Mouse (Mus musculus) gastrocnemius, adult 8-10 months (tissue): ENCODE results near the gene Zbtb8a. TPM values are rescaled to one million over a fixed set of nuclear protein-coding genes. Genes with fewer than 3 reads are reported as not detected.
"Not testable (repeated sequence)": the region's sequence is repeated elsewhere in the genome, so short reads cannot be mapped to it uniquely, and the experiment has no call there.

Experiments
- DNase-seq, 2 experiments: peaks; one replicate each; pipeline ENCODE4 v3.0.0; 2022; ENCODE audit warnings: low spot score in 2 of 2
- total RNA-seq, 4 experiments: library from RNA; stranded (reverse); gene quantifications; 2 replicates each; pipeline ENCODE4 v1.2.4; 2022

Gene Zbtb8a
- total RNA-seq, 4 experiments from 2014 or later, result 0.48 to 0.79 (median 0.63) TPM

DNA sequence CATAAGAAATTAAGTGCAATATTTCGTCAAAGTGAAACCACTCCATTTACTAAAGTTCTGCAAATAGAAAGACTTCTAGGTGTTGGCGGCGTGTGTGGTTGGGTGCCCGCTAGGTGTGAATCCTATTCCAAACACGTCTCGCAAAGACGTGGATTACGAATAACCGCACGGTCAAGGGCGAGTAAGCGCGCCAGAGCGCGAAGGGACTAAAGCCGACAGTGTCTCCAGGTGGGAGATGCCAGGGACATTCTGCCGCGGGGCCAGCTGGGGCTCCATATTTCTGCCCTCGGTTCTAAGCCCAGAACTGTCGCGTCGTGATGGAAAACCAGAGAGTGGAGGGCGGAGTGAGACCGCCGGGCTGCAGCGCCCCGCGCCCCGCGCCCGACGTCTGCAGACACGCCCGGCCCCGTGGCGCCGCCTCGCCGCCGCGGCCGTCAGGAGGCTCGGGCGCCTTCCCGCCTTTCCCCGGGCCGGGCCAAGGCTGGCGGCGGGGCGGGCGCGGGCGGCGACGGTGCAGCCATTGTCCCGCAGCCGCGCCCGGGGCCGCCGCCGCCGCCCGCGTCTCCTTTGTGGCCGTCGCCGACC is 863 bp downstream of the Zbtb8a start:
- peak in 1 of 2 experiments; percentile 5 for DNase-seq

DNA sequence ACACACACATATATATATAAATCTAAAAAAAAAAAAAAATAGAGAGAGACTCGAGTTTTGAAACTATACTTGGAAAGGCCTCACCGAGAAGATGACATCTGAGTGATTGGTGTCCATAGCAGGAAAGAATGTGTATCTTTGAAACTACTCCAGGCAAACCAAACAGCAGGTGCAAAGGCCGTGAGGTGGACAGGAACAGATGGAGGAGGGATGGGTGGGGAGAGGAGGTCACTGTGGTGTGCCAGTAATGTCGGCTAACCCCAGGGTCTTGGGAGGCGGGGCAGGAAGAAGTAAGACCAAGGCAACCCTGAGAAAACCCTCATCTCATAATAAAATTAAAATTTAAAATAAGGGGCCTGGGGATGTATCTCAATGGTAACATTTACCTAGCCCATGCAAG is 2.1 kb downstream of the Zbtb8a start:
- DNase-seq, result no peak

DNA sequence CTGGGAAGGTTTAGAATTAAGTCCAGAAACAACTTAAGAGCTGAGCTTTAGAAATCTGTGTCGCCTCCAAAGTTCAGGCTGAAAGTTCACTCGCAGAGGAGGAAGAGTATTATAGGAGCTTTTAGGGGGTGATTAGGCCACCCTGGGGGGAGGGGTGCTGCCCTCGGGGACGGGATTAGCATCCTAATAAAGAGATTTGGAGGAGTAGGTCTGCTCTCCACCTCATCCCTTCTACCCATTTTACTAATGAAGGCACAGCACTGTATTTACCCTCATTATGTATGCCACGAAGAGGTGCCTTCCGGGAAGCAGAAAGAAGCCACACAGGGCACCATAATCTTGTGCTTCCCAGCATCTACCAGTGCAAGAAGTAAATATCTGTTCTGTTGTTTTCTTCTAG is 2.9 kb downstream of the Zbtb8a start:
- DNase-seq, result no peak

DNA sequence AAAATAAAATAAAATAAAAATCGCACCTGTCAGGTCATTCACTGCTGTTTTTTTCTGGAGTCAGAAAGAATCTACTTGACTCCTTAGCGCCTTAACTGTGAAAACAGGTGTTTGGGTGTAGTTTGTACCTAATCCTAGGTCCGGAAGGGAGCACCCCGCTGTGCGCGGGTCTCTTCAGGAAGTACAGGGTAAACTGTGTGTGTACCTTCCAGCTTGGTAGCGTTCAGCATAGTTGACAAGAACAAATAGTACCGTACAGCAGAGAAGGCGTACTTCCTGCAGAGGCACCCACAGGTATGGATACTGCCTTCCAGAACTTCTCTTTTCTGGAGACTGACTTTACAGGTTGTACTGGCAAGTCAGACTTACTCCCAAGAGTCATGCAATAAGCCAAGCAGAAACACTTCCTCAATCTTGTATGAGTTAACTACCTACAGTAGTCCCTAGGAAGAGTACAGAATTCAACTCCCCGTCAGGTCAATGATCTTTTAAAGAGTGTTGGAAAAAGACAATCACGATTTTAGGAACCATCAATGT is 3.6 kb downstream of the Zbtb8a start:
- DNase-seq, result no peak

DNA sequence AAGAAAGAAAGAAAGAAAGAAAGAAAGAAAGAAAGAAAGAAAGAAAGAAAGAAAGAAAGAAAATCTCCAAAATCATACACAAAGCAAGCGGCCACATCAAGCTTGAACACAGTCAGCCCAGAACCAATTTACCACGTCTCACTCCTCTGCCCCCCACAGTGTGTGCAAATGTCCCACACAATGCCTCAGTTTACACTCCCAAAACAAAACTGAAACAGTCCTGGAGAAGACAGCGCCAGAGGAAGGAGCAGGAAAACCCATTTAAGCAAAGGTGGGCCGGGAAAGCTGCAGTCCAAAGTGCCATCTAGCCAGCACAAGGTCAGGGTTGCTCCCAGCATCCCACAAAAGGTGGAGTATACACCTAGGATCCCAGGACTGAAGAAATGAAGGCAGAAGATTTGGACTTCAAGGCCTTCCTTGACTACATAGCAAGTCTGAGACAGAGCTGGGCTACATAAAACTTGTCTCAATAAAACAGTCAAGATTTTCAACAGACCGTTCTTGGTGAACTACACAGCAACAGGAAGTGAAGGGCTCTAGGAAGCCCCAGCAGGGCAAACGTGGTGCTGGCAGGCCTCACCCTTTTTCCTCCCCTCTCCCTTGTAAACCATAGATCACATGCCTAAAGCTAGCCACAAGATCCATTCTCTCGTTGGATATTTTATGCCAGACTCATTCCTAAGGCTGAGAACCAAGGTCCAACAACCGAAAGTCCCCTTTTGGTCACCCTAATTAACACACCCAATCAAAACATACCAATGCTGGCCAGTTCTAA is 4.5 kb downstream of the Zbtb8a start:
- DNase-seq, result no peak

DNA sequence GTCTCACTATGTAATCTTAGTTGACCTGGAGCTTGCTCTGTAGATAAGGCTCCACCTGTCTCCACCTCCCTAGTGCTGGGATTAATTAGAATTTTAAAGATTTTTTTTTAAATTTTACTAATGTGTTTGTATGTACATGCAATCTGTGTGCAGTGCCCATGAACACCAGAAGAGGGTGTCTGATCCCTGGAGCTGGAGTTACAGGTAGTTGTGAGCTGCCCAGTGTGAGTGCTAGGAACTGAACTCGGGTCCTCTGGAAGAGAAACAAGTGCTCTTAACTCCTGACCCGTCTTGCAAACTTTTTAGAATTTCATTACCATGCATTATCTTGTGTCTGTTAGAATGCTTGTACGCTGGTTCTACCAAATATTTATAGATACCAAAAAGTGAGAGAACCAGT is 6.5 kb downstream of the Zbtb8a start:
- DNase-seq, result no peak

DNA sequence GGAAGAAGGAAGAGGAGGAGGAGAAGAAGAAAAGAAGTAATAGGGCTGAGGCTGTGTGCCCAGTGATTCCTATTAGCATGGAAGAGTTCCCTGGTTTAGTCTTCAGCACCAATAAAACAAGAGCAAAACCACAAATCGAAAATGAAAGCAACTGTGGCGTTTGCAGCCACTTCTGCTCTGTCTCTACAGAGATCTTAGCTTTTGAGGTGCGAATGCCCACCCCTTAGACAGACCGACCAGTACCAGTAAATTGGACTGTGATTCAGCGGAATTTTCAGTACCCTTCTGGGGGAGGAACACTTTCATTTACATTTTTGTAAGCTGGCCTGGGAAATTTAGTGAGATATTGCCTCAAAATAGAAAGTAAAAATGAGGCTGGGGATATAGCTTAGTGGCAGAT is 12.7 kb downstream of the Zbtb8a start:
- no peak for DNase-seq

DNA sequence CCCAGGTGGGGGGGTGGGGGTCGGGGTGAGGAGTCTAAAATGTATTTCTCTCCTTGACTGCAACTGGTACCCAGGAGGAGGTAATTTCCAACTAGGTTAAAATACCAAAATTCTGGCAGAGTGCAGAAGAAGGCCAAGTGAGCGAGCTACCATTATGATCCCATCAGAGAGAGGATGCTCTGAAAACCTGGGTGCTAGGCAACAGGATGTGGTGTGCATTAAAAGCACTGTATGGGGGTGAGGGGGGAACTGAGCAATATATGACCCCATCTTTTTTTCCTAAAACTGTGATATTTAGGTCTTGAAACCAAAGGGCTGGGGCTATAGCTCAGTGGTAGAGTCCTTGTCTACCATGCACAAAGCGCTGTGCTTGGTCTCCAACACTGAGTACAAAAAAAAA is 13.5 kb downstream of the Zbtb8a start:
- no peak for DNase-seq

DNA sequence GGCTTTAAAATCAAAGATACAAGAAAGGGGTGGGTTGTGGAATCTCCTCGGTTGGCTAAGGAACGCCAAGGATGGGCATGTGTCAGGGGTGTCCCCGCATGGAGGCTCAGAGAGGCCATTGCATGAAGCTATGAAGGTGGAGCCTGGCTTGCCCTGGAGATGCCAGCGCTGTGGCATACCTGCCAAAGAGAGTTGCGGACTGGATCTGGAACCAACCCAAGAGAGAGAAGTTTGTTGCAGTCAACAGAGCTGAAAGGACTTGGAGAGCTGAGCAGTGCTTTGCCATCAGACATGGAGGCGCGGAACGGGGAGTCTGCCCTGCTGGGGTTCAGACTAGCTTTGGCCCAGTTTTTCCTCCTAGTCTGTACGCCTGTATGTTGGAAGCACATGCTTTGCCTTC is 14.5 kb downstream of the Zbtb8a start:
- no peak for DNase-seq

DNA sequence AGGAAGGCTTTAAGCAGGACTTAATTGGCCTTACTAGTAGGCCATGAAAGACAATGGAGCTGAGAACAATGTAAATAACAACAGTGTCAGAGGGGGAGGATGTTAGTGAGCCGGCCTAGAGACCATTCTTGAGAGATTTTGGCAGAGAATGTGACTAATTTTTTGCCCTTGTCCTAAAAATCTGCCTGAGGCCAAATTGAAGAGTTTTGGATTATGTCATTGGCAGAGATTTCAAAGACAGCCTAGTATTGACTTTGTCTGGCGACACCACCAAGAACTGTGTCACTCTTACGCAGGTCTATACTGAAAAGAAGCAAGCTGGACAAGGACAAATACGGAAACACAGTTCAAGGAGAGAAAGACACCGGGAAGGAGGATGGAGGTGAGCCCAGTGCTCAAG is 15.1 kb downstream of the Zbtb8a start:
- DNase-seq, result no peak

DNA sequence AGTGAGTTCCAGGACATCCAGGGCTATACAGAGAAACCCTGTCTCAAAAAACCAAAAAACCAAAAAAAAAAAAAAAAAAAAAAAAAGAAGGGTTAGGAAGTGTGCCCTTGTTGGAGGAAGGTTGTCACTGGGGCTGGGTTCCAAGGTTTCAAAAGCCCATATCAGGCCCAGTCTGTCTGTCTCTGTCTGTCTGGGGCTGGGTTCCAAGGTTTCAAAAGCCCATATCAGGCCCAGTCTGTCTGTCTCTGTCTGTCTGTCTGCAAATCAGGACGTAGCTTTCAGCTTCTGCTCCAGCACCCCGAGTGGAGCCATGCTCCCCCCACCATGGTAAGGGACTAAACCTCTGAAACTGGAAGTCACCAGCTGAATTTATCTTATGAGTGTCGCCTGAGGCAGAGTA is 15.7 kb downstream of the Zbtb8a start:
- DNase-seq, result not testable (repeated sequence)

DNA sequence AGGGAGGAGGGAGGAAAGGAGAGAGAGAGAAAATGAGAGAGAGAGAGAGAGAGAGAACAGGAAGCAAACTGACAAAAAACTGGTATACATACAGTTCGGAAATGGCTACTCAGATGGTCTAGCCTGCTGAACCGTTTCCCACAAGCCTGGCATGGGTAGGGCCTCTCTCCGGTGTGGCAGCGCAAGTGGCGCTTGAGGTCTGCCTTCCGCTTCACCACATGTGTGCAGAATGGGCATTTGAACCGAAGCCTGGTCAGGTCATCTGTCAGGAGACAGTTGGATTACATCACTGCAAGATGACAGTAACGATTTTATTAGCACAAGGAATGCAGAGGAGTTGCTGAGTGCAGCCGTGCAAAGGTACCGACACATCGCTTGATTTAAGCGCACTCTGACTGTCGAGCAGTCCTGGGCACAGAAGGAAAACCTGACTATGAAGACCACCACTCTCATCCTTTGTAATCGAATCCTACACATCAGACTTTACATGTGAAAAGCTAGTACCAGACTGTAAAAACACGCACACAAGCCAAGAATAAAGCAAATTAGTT is 20.2 kb downstream of the Zbtb8a start:
- DNase-seq, result no peak

DNA sequence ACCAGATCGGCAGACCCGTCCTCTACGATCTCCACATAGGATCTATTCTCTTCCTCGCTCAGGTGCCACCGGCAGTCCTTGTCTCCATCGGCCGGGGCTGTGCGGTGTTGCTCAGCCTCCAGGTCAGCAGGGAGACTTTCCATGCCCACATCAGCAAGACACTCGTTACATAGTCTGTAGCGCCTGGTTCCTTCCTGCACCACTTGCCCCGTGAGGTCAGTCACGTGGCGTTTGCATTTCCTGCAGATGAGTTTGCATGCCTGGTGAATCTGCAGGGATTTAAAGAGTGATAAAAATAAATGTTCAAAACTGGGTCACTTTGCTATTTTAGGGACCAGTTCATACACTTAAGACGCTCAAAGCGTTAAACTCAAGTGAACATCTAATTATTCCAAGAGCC is 23.7 kb downstream of the Zbtb8a start:
- DNase-seq, result no peak

DNA sequence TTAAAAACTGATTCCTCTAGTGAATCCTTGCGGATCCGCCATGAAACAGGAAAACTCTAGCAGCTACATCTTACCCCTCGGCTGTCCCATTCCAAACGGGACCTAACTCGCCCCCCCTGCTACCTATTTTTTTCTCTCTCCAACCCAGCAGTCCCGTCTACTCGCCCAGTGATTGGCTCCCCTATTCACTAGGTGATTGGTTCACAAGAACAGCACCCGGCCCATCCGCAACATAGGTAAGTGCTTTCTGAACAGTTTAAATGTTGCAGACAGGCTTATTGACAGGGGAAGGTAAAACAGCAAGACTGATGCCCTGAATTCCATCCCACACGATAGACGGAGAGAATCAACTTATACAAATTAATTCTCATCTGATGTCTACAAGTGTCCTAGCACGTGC is 24.7 kb downstream of the Zbtb8a start:
- DNase-seq, result no peak

DNA sequence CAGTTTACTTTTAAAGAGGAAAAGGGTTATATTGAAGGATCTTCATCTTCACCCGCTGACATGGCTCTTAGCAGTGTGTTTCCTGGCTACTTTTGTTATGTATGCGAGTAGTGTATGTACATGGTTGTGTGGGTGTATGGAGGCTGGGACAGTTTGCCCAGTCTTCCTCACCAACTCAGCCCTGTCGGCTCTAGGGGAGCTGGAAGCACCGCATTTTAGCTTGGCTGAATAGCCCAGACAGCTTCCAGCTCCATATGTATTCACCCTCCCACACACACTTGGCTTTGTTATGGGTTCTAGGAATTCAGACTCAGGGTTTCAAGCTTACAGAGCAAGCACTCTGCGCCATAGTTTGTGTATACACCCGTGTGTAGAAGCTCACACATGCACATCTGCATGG is 26.8 kb downstream of the Zbtb8a start:
- DNase-seq, result no peak

DNA sequence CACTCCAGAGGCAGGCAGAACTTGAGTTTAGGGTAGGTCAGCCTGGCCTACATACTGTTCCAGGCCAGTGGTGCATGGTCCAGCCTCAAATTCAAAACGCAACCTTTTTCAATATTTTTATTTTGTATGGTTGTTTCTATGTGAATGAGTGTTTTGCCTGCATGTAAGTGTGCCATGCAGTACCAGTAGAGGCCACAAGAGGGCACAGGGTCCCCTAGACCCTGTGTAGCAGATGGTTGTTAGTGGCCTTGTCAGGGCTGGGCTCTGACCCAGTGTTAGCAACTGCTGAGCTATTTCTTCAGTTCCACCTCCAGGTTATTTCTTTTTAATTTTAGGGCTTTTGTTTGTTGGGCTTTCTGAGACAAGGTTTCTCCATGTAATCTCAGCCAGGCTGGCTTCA is 27.3 kb downstream of the Zbtb8a start:
- peak; percentile 56 to 60 for DNase-seq

DNA sequence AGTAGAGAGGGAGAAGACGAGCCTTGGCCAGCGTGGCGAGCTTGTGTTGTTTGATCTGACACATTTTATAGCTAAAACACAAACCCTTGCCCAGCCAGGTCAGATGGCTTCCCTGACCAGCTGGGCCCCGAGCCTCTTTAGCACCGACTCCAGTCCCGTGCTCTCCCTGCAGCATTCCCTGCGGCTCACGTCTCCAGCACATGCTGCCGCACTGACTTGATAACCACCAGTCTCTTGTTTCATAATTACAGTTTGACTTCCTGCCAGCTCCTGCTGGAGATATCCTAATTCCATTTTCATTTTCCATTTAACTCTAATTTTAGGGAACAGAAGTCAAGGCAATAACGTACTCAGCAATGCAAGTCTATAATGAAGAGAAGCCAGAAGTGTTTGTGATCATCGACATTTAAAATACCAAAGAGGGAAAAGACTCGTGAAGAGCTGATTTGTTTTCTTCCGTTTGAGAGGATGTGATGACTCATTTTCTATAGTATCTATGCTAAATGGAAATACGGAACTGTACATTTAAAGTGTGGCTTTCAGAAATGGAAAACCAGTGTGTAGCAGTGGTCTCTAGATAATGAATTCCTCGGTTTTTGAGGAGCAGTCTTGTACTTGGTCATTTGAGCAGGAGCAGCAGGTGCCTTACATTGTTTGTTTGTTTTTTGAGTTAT is 31.3 kb downstream of the Zbtb8a start:
- DNase-seq, result no peak

DNA sequence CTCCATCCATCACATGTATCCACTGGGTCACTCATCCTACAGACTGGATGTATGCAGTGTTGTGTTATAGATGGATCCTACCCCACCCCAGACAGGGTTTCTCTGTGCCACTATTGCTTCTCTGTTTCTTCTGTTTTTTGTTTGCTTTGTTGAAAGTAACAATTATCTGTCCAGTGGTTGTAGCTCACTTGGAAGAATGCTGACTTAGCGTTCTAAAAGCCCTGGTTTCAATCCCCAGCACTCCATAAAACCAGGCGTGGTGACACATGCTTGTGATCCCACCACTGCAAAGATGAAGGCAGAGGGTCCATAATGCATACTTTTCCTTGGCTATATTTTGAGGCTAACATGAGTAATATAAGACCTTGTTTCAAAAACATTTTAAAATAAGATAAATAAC is 35.2 kb downstream of the Zbtb8a start:
- DNase-seq, result no peak

DNA sequence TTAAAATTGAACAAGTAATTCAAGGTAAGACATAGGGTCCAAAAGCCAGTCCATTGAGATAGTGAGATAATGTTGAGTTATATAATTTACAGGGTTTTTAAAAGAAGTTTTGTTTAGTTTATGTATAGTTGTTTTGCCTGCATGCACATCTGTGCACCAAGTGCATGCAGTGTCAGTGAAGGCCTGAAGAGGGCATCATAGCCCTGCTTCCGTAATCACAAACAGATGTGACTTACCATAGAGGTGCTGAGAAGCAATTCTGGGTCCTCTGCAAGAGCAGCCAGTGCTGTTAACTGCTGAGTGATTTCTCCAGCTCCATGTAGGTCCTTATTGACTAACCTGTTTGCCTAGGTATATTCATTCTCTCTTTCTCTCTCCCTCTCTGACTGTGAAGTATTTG is 36.0 kb downstream of the Zbtb8a start:
- no peak for DNase-seq

DNA sequence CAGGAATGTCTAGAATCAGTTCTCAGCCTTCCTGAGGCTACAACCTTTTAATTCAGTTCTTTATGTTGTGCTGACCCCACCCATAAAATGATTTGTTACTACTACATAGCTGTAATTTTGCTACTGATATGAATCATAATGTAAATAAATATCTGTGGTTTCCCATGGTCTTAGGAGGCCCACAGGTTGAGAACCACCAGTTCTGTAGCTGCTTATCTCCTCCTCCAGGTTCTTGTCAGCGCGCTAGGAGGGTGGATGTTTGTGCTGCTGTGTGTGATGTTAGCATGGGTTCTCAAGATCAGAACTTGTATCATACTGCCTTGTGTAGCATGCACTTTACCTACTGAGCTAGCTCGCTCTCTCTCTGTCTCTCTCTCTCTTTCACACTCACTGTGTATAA is 38.2 kb downstream of the Zbtb8a start:
- no peak for DNase-seq

DNA sequence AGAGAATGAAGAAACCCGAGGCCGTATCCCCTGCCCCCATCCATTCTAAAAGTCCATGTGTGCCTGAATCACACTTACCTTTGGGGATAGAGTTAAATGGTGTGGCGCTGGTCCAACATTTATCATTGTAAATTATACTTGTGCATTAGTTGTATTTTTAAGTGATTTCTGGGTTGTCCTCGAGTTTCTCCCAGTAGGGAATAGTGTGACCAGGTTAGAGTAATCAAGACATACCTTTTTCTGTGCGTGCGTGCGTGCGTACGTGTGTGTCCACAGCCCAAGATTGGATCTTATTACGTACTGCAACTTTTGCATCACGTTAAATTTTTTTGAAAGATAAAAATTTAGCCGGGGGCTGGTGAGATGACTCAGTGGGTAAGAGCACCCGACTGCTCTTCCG is 41.6 kb downstream of the Zbtb8a start:
- no peak for DNase-seq
